In the genomic region with DNA sequence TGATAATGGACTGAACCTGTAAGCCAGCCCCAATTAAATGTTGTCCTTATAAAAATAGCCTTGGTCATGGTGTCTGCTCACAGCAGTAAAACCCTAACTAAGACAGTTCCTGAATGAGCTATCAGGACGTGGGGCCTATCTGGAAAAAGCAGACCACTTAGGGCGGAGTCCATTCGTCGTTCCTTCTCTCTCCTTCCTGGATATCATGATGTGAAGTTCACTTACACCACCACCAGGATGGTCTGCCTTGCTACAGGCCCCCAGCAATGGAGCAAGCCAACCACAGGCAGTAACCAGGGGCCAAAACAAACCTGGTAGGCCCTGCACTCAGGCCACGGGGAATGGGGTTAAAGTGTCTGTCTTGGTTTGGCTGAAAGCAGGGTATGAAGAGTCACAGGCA, we compare ENCODE assay signal across 16 mouse cellular contexts. TPM values are rescaled to one million over a fixed set of nuclear protein-coding genes. Genes with fewer than 3 reads are reported as not detected.
DNase-seq lines count a peak whose midpoint lies in the region; ATAC-seq and TF ChIP-seq lines count a peak whose summit lies in the region.
"Had no signal": no experiment of that assay in that cellular context is flagged by ENCODE, and none has a peak within 500 bp of the region (broad histone marks: within the 10 kb centered on the region; RNA-seq: fewer than 3 reads in every experiment).

No protein-coding gene starts in this region.

- WGBS in intestine, embryonic 16.5 days = 59% methylated on average over 5 of the region's 5 CpGs
- 71% methylated on average over 5 of the region's 5 CpGs for WGBS in kidney, embryonic 14.5 days

- no peaks in the 10 kb centered on the region for H3K9me3 ChIP-seq in G1E (replicated peaks)
- H3K9me3 ChIP-seq in intestine, embryonic 16.5 days (ENCODE audit: control insufficient read depth, low read length) = peaks cover 4% of the 10 kb centered on the region; the same call in 1 of the 2 replicates
- H3K9me3 ChIP-seq in kidney, embryonic 14.5 days (ENCODE audit: control insufficient read depth, low read length) = no peaks in the 10 kb centered on the region
- H3K9me3 ChIP-seq: hindbrain, embryonic 15.5 days; limb, embryonic 12.5 days; midbrain, embryonic 15.5 days had no signal

- H3K9ac ChIP-seq in intestine, embryonic 16.5 days (ENCODE audit: low read depth, low read length) = no peak overlapping the region
- no peak overlapping the region for H3K9ac ChIP-seq in kidney, embryonic 14.5 days (ENCODE audit: low read depth, low read length)
- H3K9ac ChIP-seq: hindbrain, embryonic 15.5 days; limb, embryonic 12.5 days; midbrain, embryonic 15.5 days had no signal

- intact Hi-C loops in left cerebral cortex, postnatal 4 days (cut with DNase I) = no loop called here

- ATAC-seq in G1E (ENCODE audit: extremely low read depth, insufficient number of reproducible peaks, low FRiP score, poor library complexity, severe bottlenecking) = no peak
- ATAC-seq in intestine, embryonic 16.5 days = peak; percentile 43; the same call in 1 of the 2 replicates
- ATAC-seq in megakaryocyte progenitor cell, adult 5-6 weeks (replicated peaks; ENCODE audit: poor library complexity) = peak; percentile 83
- no peak for ATAC-seq in kidney, embryonic 14.5 days (ENCODE audit: low FRiP score, low TSS enrichment)
- ATAC-seq: midbrain, embryonic 15.5 days had no signal

- no peak for DNase-seq in G1E (ENCODE audit: low spot score)
- DNase-seq in R1 (ENCODE audit: low read depth, low spot score) = peak; percentile 41
- DNase-seq in thymus, postnatal 4 days = no peak
- DNase-seq in left cerebral cortex, postnatal 4 days = no peak
- DNase-seq: adrenal gland, postnatal 10 days; cerebellum, adult 11 months; embryo, embryonic 11 days; lung, postnatal 10 days; thymus, adult 2 months had no signal

- peak overlapping the region; percentile 51; the same call in 1 of the 2 replicates for H3K4me3 ChIP-seq in G1E (ENCODE audit: low read depth, low read length)
- no peak overlapping the region for H3K4me3 ChIP-seq in intestine, embryonic 16.5 days (ENCODE audit: low read length)
- H3K4me3 ChIP-seq in kidney, embryonic 14.5 days (ENCODE audit: low read length) = no peak overlapping the region
- H3K4me3 ChIP-seq: hindbrain, embryonic 15.5 days; limb, embryonic 12.5 days; midbrain, embryonic 15.5 days had no signal

- H3K4me2 ChIP-seq in intestine, embryonic 16.5 days (ENCODE audit: low read depth, low read length) = no peak overlapping the region
- no peak overlapping the region for H3K4me2 ChIP-seq in kidney, embryonic 14.5 days (replicated peaks; ENCODE audit: low read depth, low read length)
- H3K4me2 ChIP-seq: hindbrain, embryonic 15.5 days; limb, embryonic 12.5 days; midbrain, embryonic 15.5 days had no signal

- H3K27me3 ChIP-seq in G1E (ENCODE audit: insufficient read depth, low read length) = no peaks in the 10 kb centered on the region
- no peaks in the 10 kb centered on the region for H3K27me3 ChIP-seq in intestine, embryonic 16.5 days (replicated peaks; ENCODE audit: control insufficient read depth, insufficient read depth, low read length)
- no peaks in the 10 kb centered on the region for H3K27me3 ChIP-seq in kidney, embryonic 14.5 days (ENCODE audit: control insufficient read depth, insufficient read depth, low read length)
- H3K27me3 ChIP-seq: hindbrain, embryonic 15.5 days; limb, embryonic 12.5 days; midbrain, embryonic 15.5 days had no signal

- H3K27ac ChIP-seq in intestine, embryonic 16.5 days (ENCODE audit: low read length) = no peak overlapping the region
- H3K27ac ChIP-seq in kidney, embryonic 14.5 days (ENCODE audit: low read depth, low read length) = no peak overlapping the region
- H3K27ac ChIP-seq: hindbrain, embryonic 15.5 days; kidney, postnatal 0 days; limb, embryonic 12.5 days; midbrain, embryonic 15.5 days had no signal

- no peak for TF ChIP-seq CTCF in G1E (IDR thresholded peaks at IDR 0.05; ENCODE audit: low read depth, low read length)

- no peaks in the 10 kb centered on the region for H3K36me3 ChIP-seq in G1E (replicated peaks)
- no peaks in the 10 kb centered on the region for H3K36me3 ChIP-seq in intestine, embryonic 16.5 days (ENCODE audit: control insufficient read depth, insufficient read depth, low read length)
- H3K36me3 ChIP-seq in kidney, embryonic 14.5 days (ENCODE audit: control insufficient read depth, insufficient read depth, low read length) = no peaks in the 10 kb centered on the region
- H3K36me3 ChIP-seq: hindbrain, embryonic 15.5 days; limb, embryonic 12.5 days; midbrain, embryonic 15.5 days had no signal

- H3K4me1 ChIP-seq in G1E (ENCODE audit: insufficient read depth, low read depth, low read length) = peaks cover 32% of the 10 kb centered on the region
- peaks cover 2% of the 10 kb centered on the region; the same call in 1 of the 2 replicates for H3K4me1 ChIP-seq in intestine, embryonic 16.5 days (ENCODE audit: control insufficient read depth, insufficient read depth, low read length)
- no peaks in the 10 kb centered on the region for H3K4me1 ChIP-seq in kidney, embryonic 14.5 days (ENCODE audit: control insufficient read depth, insufficient read depth, low read length)

RNA-seq across cellular contexts. Expression of a gene that starts 5.7 kb away (rescaled TPM):
- 18.7 and 20.5 TPM in 2 replicates for total RNA-seq in G1E (2014; fragmentation: Nextera tagmentation)
- 8.9 and 10.4 TPM in 2 replicates for total RNA-seq in G1E (2017)
- polyA plus RNA-seq in G1E (2012) = 28.1 and 28.5 TPM in 2 replicates
- polyA plus RNA-seq in intestine, embryonic 16.5 days (2015; fragmentation: Nextera tagmentation; extraction: Ambion mirVana) = 26.6 and 27.6 TPM in 2 replicates
- 21.1 and 23.3 TPM in 2 replicates for total RNA-seq in megakaryocyte progenitor cell, adult 5-6 weeks (2015)
- total RNA-seq in megakaryocyte progenitor cell, adult 5-6 weeks (2017) = 19.3 and 20.2 TPM in 2 replicates
- polyA plus RNA-seq in kidney, embryonic 14.5 days (2014; fragmentation: Nextera tagmentation; extraction: Ambion mirVana) = 24.6 and 36.0 TPM in 2 replicates
- 10 to 100 TPM; 32.1 to 37.7 TPM for total RNA-seq in left cerebral cortex, postnatal 4 days (2021)

Comparison
In these comparisons a context has a peak if more than half of its experiments do, and no peak if none do; other contexts are left out.
1. ATAC-seq: peak in intestine, embryonic 16.5 days (single experiment) and megakaryocyte progenitor cell, adult 5-6 weeks (single experiment); none in G1E (single experiment) and kidney, embryonic 14.5 days (single experiment).